Mouse (Mus musculus) midbrain, postnatal 0 days (tissue): Measurements from ENCODE around the gene Olfr699. TPM values are rescaled to one million over a fixed set of nuclear protein-coding genes. Genes with fewer than 3 reads are reported as not detected.
"Not testable (repeated sequence)": the region's sequence is repeated elsewhere in the genome, so short reads cannot be mapped to it uniquely, and the experiment has no call there.

Experiments used
- ATAC-seq: fragments of 200-750 bp; cut with Nextera tagmentation; 2 replicates; pipeline ENCODE4 v1.8.0; 2017; ENCODE audit warnings: moderate number of reproducible peaks, mild to moderate bottlenecking, moderate TSS enrichment, moderate library complexity; ENCODE audit not compliant: low FRiP score
- DNase-seq: peaks from one replicate; pipeline ENCODE4 v3.0.0-alpha.2; 2015; ENCODE audit warnings: low spot score
- H3K27ac ChIP-seq: fragments of 300-500 bp; sonication (generic); 2 replicates; pipeline ENCODE4 v1.5.1; 2014; ENCODE audit warnings: low read depth, mild to moderate bottlenecking, low read length, mixed read lengths
- H3K27me3 ChIP-seq: fragments of 300-500 bp; sonication (generic); 2 replicates; pipeline ENCODE4 v1.6.1; 2014; ENCODE audit warnings: low read length, control low read depth, mixed read lengths; ENCODE audit not compliant: insufficient read depth
- H3K36me3 ChIP-seq: fragments of 300-500 bp; sonication (generic); 2 replicates; pipeline ENCODE4 v1.6.1; 2014; ENCODE audit warnings: low read length, control low read depth, mixed read lengths; ENCODE audit not compliant: insufficient read depth
- H3K4me1 ChIP-seq: fragments of 300-500 bp; sonication (generic); 2 replicates; pipeline ENCODE4 v1.6.1; 2014; ENCODE audit warnings: mild to moderate bottlenecking, control low read depth, antibody characterized with exemption, low read length, mixed read lengths; ENCODE audit not compliant: insufficient read depth
- H3K4me2 ChIP-seq: fragments of 300-500 bp; sonication (generic); 2 replicates; pipeline ENCODE4 v1.6.1; 2014; ENCODE audit warnings: low read depth, mild to moderate bottlenecking, low read length, mixed read lengths; ENCODE audit not compliant: poor library complexity, severe bottlenecking
- H3K4me3 ChIP-seq: fragments of 300-500 bp; sonication (generic); 2 replicates; pipeline ENCODE4 v1.5.1; 2014; ENCODE audit warnings: low read depth, mild to moderate bottlenecking, low read length, moderate library complexity
- H3K9ac ChIP-seq: fragments of 300-500 bp; sonication (generic); replicated peaks from 2 replicates; pipeline ENCODE4 v1.6.1; 2014; ENCODE audit warnings: mild to moderate bottlenecking, low read length, moderate library complexity, mixed read lengths; ENCODE audit not compliant: poor library complexity, severe bottlenecking
- H3K9me3 ChIP-seq: fragments of 300-500 bp; sonication (generic); 2 replicates; pipeline ENCODE4 v1.6.1; 2016; ENCODE audit warnings: low read length, control low read depth
- CTCF ChIP-seq: IDR thresholded peaks from 2 replicates; pipeline ENCODE4 v1.5.1; 2016; ENCODE audit warnings: antibody characterized with exemption, mild to moderate bottlenecking
- WGBS: fragments of 180-500 bp; shearing (Covaris S2); extraction: QIAGEN DNeasy Blood & Tissue Kit; methylation state at CpG from one replicate; pipeline ENCODE4 v1.1.7; 2014; 5-methylcytosine and 5-hydroxymethylcytosine counted together
- polyA plus RNA-seq: library from polyadenylated mRNA; unstranded; fragments of >200 nt; fragmentation: Nextera tagmentation; extraction: Ambion mirVana; gene quantifications from 2 replicates; pipeline ENCODE4 v1.2.1, GENCODE M21; 2015
- total RNA-seq: library from RNA; depleted of rRNA; stranded (reverse); fragments of >200 nt; gene quantifications from 2 replicates; pipeline ENCODE4 v1.2.3, GENCODE M21; 2014; rRNA removed

Olfr699 gene
- total and polyA plus RNA-seq, 2 experiments from 2014 or later: not detected

- H3K4me1 ChIP-seq: no peaks in the 10 kb centered on the region
- DNase-seq (no peak), ATAC-seq (no peak)
- H3K27me3 ChIP-seq: no peaks in the 10 kb centered on the region
- H3K4me2 ChIP-seq: no peak overlapping the region
- TF ChIP-seq CTCF: no peak
- H3K9ac ChIP-seq: no peak overlapping the region
- no peak overlapping the region for H3K4me3 ChIP-seq
- no peaks in the 10 kb centered on the region for H3K9me3 ChIP-seq
- H3K27ac ChIP-seq: no peak overlapping the region
- no peaks in the 10 kb centered on the region for H3K36me3 ChIP-seq
These were observed 4.7 kb downstream of the Olfr699 start for GRCm38 (mm10) chr7:106788330-106788729.

GRCm38 (mm10) chr7:106761008-106761407 is 32.0 kb downstream of the Olfr699 start:
- not testable (repeated sequence) for ATAC-seq, H3K4me3 ChIP-seq, H3K27ac ChIP-seq, H3K4me1 ChIP-seq, H3K9me3 ChIP-seq, H3K36me3 ChIP-seq, H3K4me2 ChIP-seq, DNase-seq, H3K9ac ChIP-seq, H3K27me3 ChIP-seq
- 97% methylated on average over 2 of the region's 2 CpGs for WGBS

GRCm38 (mm10) chr7:106758800-106759199 is 34.2 kb downstream of the Olfr699 start:
- no peak overlapping the region for H3K4me3 ChIP-seq
- WGBS: 89% methylated on average over 2 of the region's 2 CpGs
- DNase-seq (no peak), ATAC-seq (no peak)
- no peak overlapping the region for H3K9ac ChIP-seq
- TF ChIP-seq CTCF: no peak
- H3K27me3 ChIP-seq: no peaks in the 10 kb centered on the region
- no peaks in the 10 kb centered on the region for H3K36me3 ChIP-seq
- no peak overlapping the region for H3K27ac ChIP-seq
- no peak overlapping the region for H3K4me2 ChIP-seq
- no peaks in the 10 kb centered on the region for H3K4me1 ChIP-seq
- no peaks in the 10 kb centered on the region for H3K9me3 ChIP-seq

GRCm38 (mm10) chr7:106755297-106755696 is 37.7 kb downstream of the Olfr699 start, which contains the start of gene Olfr698:
TSS of gene Olfr698 (minus strand) at chr7:106755397.
- DNase-seq: no peak

GRCm38 (mm10) chr7:106745811-106746210 is 47.2 kb downstream of the Olfr699 start:
- H3K36me3 ChIP-seq: no peaks in the 10 kb centered on the region
- H3K27ac ChIP-seq: no peak overlapping the region
- no peak for TF ChIP-seq CTCF
- DNase-seq (no peak), ATAC-seq (no peak)
- no peak overlapping the region for H3K9ac ChIP-seq
- 0 out of 2 replicates have a peak, but pooled peaks cover 2% of the 10 kb centered on the region for H3K9me3 ChIP-seq
- WGBS: 93% methylated on average over 5 of the region's 5 CpGs
- H3K4me1 ChIP-seq: no peaks in the 10 kb centered on the region
- H3K27me3 ChIP-seq: no peaks in the 10 kb centered on the region
- no peak overlapping the region for H3K4me2 ChIP-seq
- no peak overlapping the region for H3K4me3 ChIP-seq

More at GRCm38 (mm10) chr7:106755297-106755696, 37.7 kb downstream of the Olfr699 start, which contains the start of gene Olfr698:
- Histone ChIP-seq H3K27me3 (no peaks in the 10 kb centered on the region), H3K4me3 (no peak within 1 kb of the TSS), H3K4me1 (no peaks in the 10 kb centered on the region), H3K4me2 (no peak within 1 kb of the TSS), H3K9me3 (no peaks in the 10 kb centered on the region), H3K27ac (no peak within 1 kb of the TSS), H3K36me3 (no peaks in the 10 kb centered on the region), H3K9ac (no peak within 1 kb of the TSS)
- ATAC-seq: no peak
- TF ChIP-seq CTCF: no peak

- no peak for ATAC-seq
- Histone ChIP-seq H3K4me2 (no peak within 1 kb of the TSS), H3K4me3 (no peak within 1 kb of the TSS), H3K27ac (no peak within 1 kb of the TSS), H3K27me3 (no peaks in the 10 kb centered on the region), H3K36me3 (no peaks in the 10 kb centered on the region), H3K9me3 (0 out of 2 replicates have a peak, but pooled peaks cover 2% of the 10 kb centered on the region), H3K9ac (no peak within 1 kb of the TSS), H3K4me1 (no peaks in the 10 kb centered on the region)
- 81% methylated on average over 1 of the region's 1 CpGs for WGBS
- TF ChIP-seq CTCF: no peak
- no peak for DNase-seq
These were observed 50.7 kb downstream of the Olfr699 start, which contains the start of gene Olfr697 for GRCm38 (mm10) chr7:106742343-106742742. TSS of gene Olfr697 (minus strand) at chr7:106742443.

Other genes starting within 250 kb of the Olfr699 start
- not detected in 2 replicates for gene Olfr693, start 112.6 kb downstream of the Olfr699 start, total RNA-seq
- gene Olfr693, start 112.6 kb downstream of the Olfr699 start, polyA plus RNA-seq: not detected in 2 replicates
- not detected in 2 replicates for gene Olfr694, start 101.4 kb downstream of the Olfr699 start, total RNA-seq
- not detected in 2 replicates for gene Olfr694, start 101.4 kb downstream of the Olfr699 start, polyA plus RNA-seq
- gene Olfr695, start 76.8 kb downstream of the Olfr699 start, total RNA-seq: not detected in 2 replicates
- not detected in 2 replicates for gene Olfr695, start 76.8 kb downstream of the Olfr699 start, polyA plus RNA-seq
- gene Olfr697, start 50.8 kb downstream of the Olfr699 start, total RNA-seq: 0.22 TPM in 1 of 2 replicates, not detected in the other
- not detected in 2 replicates for gene Olfr697, start 50.8 kb downstream of the Olfr699 start, polyA plus RNA-seq
- not detected in 2 replicates for gene Olfr698, start 37.8 kb downstream of the Olfr699 start, total RNA-seq
- not detected in 2 replicates for gene Olfr698, start 37.8 kb downstream of the Olfr699 start, polyA plus RNA-seq
- not detected in 2 replicates for gene Olfr700, start 15.6 kb upstream of the Olfr699 start, total RNA-seq
- not detected in 2 replicates for gene Olfr700, start 15.6 kb upstream of the Olfr699 start, polyA plus RNA-seq
- not detected in 2 replicates for gene Olfr701, start 20.9 kb upstream of the Olfr699 start, total RNA-seq
- gene Olfr701, start 20.9 kb upstream of the Olfr699 start, polyA plus RNA-seq: not detected in 2 replicates
- gene Olfr702, start 40.7 kb upstream of the Olfr699 start, total RNA-seq: not detected in 2 replicates
- not detected in 2 replicates for gene Olfr702, start 40.7 kb upstream of the Olfr699 start, polyA plus RNA-seq
- not detected in 2 replicates for gene Olfr703, start 50.2 kb upstream of the Olfr699 start, total RNA-seq
- not detected in 2 replicates for gene Olfr703, start 50.2 kb upstream of the Olfr699 start, polyA plus RNA-seq
- not detected in 2 replicates for gene Olfr704, start 70.0 kb upstream of the Olfr699 start, total RNA-seq
- gene Olfr704, start 70.0 kb upstream of the Olfr699 start, polyA plus RNA-seq: not detected in 2 replicates
- gene Olfr705, start 83.7 kb upstream of the Olfr699 start, total RNA-seq: not detected in 2 replicates
- gene Olfr705, start 83.7 kb upstream of the Olfr699 start, polyA plus RNA-seq: not detected in 2 replicates
- gene Olfr706, start 95.0 kb upstream of the Olfr699 start, total RNA-seq: not detected in 2 replicates
- gene Olfr706, start 95.0 kb upstream of the Olfr699 start, polyA plus RNA-seq: not detected in 2 replicates
- not detected in 2 replicates for gene Olfr707, start 108.0 kb upstream of the Olfr699 start, total RNA-seq
- not detected in 2 replicates for gene Olfr707, start 108.0 kb upstream of the Olfr699 start, polyA plus RNA-seq
- gene Olfr1532-ps1, start 114.8 kb upstream of the Olfr699 start, total RNA-seq: not detected in 2 replicates
- not detected in 2 replicates for gene Olfr1532-ps1, start 114.8 kb upstream of the Olfr699 start, polyA plus RNA-seq
- gene Olfr709-ps1, start 139.0 kb upstream of the Olfr699 start, total RNA-seq: not detected in 2 replicates
- not detected in 2 replicates for gene Olfr709-ps1, start 139.0 kb upstream of the Olfr699 start, polyA plus RNA-seq
- not detected in 2 replicates for gene Olfr710, start 155.1 kb upstream of the Olfr699 start, total RNA-seq
- gene Olfr710, start 155.1 kb upstream of the Olfr699 start, polyA plus RNA-seq: not detected in 2 replicates
- gene Olfr6, start 170.7 kb upstream of the Olfr699 start, total RNA-seq: not detected in 2 replicates
- gene Olfr6, start 170.7 kb upstream of the Olfr699 start, polyA plus RNA-seq: not detected in 2 replicates
- gene Olfr711, start 182.3 kb upstream of the Olfr699 start, total RNA-seq: not detected in 2 replicates
- not detected in 2 replicates for gene Olfr711, start 182.3 kb upstream of the Olfr699 start, polyA plus RNA-seq
- gene Olfr2, start 212.9 kb upstream of the Olfr699 start, total RNA-seq: not detected in 2 replicates
- not detected in 2 replicates for gene Olfr2, start 212.9 kb upstream of the Olfr699 start, polyA plus RNA-seq
- not detected in 2 replicates for gene Olfr713, start 238.0 kb upstream of the Olfr699 start, total RNA-seq
- not detected in 2 replicates for gene Olfr713, start 238.0 kb upstream of the Olfr699 start, polyA plus RNA-seq